Mouse (Mus musculus): Measurements from ENCODE around the gene Rec8. TPM values are rescaled to one million over a fixed set of nuclear protein-coding genes. Genes with fewer than 3 reads are reported as not detected.

Rec8 gene
- total RNA-seq (2022), result 1 to 10 TPM in 1 of 4 experiments, under 1 TPM in 3; 0.53 to 1.4 (median 0.67) TPM

DNA sequence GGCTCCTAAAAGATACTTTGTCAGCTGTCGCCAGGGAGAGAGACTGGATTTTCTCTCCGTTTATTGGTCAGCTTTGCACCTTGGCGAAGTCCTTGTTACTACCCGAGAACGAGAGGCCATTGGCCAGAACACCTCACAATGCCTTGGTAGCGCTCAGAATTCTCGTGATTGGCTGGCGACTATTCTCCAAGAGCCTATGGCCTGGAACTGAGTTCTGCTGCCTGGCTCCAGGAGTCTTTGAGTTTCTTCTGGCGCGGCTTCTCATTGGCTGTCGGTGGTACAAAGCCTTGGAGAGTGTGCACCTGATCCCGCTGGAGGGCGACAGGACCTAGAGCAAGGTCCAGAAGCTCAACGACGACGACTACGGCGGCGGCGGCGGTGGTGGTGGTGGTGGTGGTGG, at the start of gene Rec8:
Gene Rec8, plus strand, starts transcription at position 216 of the 400 bp plus-strand sequence.
- no peak for DNase-seq (ENCODE audit: low spot score)

DNA sequence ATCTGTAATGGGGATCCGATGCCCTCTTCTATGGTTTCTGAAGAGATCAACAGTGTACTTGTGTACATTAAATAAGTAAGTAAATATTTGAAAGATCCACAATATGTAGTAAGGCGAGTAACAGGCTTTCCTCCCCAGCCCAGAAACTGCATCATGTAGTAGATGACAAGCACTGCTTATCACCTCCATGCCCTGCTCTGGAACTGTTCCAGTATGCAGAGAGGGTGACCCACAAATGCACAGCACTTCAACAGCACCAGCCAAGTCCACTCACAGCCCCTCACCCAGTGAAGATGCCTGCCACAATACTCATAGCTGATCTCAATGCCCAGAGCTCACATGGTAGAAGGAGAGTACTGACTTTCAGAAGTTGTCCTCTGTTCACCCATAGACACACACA, 47.2 kb upstream of the Rec8 start:
- DNase-seq (ENCODE audit: low spot score), result no peak

DNA sequence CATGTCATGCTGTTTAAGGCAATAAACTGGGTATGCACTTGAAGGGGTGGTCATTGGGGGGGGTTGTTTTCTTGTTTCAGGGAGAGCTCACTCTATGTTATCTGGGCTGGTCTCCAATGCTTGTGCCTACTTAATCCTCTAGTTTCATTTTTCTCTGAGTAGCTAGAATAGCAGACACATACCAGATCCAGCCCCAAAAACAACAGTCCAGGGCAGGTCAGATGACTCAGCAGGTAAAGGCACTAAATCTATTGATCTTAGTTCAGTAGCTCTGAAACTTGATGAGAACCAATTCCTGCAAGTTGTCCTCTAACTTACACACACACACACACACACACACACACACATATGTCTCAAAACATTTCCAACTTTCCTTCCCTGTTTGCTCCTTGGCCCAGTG, 46.1 kb upstream of the Rec8 start:
- no peak for DNase-seq (ENCODE audit: low spot score)

DNA sequence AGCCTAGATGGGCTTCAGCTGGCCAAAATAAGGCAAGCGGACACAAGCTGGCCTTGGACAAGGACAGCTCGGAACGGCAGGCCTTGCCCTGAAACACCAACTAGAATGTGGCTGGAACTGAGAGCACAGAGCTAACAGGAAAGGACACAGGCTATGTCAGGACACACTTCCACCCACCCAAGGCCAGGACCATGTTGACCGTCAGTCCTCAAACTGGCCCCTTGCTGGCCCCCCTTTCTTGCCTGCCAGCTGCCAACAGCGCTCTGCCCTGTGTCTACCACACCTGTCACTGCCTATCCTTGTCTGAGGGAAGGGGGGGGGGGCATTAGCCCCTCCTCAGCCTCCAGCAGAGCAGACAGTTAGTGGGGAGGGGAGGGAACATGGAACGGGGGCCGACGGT, 42.5 kb upstream of the Rec8 start, which contains the start of gene Fitm1:
Gene Fitm1, plus strand, starts transcription at position 316 of the 400 bp plus-strand sequence.
- DNase-seq (ENCODE audit: low spot score), result no peak

DNA sequence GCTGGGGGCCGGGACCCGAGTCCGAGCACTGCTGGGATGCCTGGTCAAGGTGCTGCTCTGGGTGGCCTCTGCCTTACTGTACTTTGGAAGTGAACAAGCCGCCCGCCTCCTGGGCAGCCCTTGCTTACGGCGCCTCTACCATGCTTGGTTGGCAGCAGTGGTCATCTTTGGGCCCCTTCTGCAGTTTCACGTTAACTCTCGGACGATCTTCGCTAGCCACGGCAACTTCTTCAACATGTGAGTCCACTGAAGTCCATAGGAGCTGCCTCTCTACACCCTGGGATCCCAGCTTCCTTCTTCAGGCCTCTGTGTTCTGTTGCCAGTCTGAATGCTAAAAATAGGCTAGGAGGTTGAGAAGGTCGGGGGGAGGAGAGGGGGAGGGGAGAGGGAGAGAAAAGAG, 42.1 kb upstream of the Rec8 start:
- no peak for DNase-seq (ENCODE audit: low spot score)

DNA sequence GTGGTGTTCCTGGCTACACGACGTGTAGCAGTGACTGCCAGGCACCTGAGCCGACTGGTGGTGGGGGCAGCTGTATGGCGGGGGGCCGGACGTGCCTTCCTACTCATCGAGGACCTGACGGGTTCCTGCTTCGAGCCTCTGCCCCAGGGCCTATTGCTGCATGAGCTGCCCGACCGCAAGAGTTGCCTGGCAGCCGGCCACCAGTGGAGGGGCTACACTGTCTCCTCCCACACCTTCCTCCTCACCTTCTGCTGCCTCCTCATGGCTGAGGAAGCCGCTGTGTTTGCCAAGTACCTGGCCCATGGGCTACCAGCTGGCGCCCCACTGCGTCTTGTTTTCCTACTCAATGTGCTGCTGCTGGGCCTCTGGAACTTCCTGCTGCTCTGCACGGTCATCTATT, 41.5 kb upstream of the Rec8 start:
- DNase-seq (ENCODE audit: low spot score), result no peak

DNA sequence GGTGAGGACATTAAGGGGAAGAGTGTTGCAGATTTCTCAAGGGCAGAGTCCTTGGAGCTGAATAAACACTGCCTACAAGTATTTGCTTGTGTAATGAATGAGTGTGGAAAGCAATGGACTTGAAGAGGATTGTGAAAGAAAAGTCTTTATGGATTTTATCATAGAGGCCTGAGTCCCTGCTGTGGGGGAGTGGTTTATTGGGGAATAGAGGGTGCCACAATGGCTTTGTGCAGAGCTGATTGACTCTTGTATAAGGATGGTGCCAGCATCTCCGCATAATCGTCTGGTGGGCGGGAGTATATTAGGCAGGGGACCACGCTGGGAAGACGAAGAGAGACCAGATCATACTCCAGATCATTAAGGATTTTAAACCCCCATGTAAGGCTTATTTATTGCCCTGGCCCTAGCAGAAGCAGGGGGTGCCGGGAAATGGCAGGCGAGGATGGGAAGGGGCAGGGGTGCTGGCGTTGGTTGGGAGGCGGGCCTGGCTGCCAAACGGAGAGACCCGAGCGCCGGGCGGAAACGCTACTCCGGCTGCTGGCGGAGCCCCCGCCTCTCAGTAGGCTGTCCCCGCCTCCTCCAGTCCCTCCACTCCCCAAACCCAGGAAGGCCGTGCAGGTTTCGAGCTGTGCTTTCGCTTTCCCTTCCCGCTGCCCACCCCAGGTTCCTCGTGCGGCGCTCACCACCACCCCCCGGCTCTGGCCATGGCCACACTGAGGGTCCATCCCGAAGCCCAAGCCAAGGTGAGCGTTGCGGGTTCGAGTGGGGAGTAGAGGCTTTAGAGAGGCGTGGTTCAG, 39.8 kb upstream of the Rec8 start, which contains the start of gene Psme1:
Gene Psme1, plus strand, starts transcription at position 253 of the 797 bp plus-strand sequence.
- peak; percentile 81 for DNase-seq (ENCODE audit: low spot score)

DNA sequence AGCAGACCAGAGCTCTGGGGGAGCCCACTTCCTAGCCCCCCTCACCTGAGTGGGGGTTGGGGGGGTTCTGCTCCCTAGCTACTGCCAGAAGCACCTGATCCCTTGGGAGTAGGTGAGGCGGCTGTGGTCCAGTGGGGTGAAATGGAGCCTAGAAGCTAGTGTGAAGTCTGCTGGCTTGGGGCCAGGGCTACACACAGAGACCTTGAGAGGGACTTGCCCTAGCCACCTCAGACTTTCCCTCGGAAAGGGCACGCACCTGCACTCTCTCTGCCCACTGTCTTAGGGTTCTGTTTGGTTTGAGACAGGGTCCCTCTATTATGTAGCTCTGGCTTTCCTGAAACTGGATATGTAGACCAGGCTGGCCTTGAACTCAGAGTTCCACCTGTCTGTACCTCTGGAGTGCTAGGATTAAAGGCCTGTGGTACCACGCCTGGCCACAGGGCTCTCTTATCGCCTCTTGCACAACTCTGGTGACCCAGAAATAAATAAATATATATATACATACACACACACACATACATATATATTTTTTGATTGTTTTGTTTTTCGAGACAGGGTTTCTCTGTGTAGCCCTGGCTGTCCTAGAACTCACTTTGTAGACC, 39.1 kb upstream of the Rec8 start:
- DNase-seq (ENCODE audit: low spot score), result peak; percentile 45

DNA sequence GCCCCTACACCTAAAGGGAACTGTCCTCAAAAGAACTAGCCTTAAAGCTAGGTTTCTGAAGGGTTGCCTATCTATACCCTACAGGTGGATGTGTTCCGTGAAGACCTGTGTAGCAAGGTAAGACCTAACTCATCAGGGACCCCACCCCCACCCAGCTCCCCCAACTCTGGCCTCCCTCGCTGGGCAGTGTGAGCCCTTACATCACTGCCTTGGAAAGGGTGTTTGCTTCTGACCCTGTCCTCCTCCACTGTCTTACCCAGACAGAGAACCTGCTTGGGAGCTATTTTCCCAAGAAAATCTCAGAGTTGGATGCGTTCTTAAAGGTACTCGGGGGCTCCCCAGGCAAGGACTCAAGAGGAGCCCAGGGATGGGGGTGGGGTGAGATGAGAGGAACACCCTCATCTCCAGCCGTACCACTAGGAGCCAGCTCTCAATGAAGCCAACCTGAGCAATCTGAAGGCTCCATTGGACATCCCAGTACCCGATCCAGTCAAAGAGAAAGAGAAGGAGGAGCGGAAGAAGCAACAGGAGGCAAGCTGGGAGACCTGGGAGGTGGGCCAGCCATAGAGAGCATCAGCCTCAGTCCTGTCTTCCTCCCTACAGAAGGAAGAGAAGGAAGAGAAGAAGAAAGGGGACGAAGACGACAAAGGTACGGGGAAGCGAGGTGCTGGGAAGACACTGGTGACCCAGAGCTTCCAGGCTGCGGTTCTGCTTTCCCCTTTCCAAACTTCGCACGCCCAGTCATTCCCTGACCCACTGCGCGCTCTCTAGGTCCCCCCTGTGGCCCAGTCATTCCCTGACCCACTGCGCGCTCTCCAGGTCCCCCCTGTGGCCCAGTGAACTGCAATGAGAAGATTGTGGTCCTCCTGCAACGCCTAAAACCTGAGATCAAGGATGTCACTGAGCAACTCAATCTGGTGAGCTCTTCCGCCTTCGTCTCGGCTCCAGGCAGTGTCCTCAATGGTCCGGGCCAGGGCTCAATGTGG, 38.0 kb upstream of the Rec8 start:
- DNase-seq (ENCODE audit: low spot score), result no peak

DNA sequence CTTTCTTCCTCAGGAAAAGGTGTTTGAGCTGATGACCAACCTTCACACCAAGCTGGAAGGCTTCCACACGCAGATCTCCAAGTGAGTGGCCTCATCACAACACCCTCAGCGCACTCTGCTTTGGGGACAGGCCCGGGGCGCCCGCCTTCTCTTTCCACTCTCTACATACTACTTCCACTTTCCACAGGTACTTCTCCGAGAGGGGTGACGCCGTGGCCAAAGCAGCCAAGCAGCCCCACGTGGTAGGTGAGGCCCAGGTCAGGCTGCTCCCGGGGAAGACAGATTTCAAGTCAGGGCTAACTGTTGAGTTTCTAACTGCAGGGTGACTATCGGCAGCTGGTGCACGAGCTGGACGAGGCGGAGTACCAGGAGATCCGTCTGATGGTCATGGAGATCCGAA, 37.1 kb upstream of the Rec8 start:
- no peak for DNase-seq (ENCODE audit: low spot score)

DNA sequence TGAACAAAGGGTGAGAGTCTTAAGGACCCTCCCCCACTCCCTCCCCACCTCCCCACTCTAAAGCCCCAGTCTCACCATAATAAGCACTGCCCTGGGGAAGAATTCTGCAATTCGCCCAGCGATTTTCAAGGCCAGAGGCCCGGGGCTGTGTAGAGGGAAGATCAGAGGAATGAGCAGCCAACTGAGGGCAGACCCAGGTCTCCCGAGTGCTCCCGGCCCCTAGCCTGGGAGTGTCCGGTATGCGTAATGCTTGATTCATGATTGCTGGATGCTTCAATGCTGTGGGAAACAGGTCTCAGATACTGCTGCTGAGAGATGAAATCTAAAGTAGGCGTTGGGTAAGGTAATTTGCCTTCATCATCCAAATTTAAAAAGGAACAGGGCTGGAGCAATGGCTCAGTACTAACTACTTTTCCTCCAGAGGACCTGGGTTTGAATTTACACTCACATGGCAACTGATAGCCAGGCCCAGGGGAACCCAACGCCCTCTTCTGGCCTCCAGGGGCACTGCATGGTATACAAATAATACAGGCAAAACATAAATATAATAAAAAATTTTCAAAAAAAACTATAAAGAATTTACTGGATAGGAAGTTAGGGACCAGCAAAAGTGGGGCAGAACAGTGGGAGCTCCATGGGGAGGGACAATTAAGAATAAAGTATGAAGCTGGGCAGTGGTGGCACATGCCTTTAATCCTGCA, 35.7 kb upstream of the Rec8 start:
- DNase-seq (ENCODE audit: low spot score), result no peak

DNA sequence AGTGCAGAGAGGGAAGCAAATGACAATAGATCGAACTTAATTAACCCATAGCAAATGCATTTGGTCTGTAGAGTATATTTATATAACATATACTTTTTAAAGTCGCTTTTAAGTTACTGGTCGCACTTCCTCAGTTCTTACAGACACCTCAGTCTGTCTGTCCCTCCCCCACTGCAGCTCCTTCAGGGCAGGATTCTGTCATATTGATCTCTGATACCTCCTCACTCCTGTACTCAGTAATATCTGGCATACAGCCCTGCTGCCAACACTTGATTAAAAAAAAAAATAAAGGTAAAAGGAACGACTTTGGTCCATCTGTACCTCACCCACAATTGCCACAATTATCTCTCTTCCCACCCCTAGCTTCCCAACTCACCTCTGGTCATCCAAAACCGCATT, 33.5 kb upstream of the Rec8 start:
- no peak for DNase-seq (ENCODE audit: low spot score)

DNA sequence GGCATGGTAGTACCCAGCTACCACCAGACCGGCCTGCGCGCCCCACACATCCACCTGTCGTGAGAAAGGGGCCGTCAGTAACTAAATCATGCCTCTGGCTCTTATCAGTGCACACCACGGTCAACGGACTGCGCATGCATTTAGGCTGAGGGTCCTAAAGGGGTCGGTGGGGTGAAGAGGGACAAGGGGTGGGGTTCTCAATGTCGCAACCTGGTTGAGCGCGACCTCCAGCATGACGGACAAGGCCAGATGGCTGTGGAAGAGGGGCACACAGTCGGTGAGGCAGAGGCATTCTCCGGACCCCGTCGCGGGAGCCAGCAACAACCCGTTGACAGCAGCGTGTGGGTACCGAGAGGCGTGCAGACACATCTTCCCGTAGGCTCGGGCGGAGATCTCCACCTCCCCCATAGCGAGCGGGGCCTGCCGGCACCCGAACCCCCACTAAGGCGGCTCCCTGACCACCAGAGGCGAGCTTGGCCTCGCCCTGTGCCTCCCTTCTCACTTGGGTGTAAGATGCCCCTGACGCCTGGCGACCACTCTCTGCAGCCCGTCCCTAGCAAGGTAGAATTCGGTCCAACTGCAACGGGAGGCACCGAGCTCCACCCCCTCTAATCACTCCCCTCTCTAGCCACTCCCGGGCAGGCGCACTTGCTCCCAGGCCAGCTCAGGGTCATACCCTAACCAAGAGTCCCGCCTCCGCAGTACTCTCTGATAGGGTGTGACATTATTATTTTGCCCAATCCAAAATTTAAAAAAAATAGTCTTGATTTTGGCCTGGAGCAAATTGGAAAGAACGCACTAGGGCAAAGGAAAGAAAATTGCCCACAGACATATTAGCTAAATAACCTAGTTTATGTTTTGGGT, 32.9 kb upstream of the Rec8 start, which contains the start of gene Emc9:
Gene Emc9, minus strand, starts transcription at position 601 of the 864 bp plus-strand sequence.
- peak; percentile 84 for DNase-seq (ENCODE audit: low spot score)

DNA sequence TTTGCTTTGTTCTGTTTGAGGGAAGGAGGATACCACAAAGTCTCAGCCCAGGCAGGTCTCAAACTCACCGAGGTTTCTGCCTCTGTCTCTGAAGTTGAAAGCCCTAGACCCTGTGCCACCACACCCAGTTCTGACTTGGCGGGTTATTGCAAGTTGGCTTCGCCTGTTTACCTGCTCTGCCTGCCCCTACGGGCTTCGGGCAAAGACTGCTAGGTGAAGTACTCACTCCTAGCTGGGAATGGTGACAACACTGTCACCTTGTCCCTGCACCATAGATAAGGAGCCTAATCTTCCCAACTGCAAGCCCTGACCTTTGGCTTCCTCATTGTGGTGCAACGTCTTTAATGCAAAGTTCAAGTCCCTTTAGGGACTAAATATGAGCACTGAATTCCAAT, 32.3 kb upstream of the Rec8 start:
- DNase-seq (ENCODE audit: low spot score), result no peak

DNA sequence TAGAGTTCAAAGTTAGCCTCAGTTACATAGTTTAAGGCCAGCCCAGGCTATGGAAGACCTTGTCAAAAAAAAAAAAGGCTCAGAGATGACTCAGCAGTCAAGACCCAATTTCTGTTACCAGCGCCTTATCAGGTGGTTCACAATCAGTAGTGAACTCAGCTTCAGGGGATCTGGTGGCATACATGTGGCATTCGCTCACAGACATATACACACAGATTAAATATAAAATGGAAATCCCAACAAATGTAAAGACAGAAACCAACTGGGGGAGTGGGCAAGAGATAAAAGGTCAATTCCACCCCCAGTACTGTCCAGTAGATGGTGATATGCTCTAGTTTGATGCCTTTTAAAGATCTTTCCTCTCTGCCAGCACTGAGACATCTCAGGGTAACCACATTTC, 31.7 kb upstream of the Rec8 start:
- no peak for DNase-seq (ENCODE audit: low spot score)

DNA sequence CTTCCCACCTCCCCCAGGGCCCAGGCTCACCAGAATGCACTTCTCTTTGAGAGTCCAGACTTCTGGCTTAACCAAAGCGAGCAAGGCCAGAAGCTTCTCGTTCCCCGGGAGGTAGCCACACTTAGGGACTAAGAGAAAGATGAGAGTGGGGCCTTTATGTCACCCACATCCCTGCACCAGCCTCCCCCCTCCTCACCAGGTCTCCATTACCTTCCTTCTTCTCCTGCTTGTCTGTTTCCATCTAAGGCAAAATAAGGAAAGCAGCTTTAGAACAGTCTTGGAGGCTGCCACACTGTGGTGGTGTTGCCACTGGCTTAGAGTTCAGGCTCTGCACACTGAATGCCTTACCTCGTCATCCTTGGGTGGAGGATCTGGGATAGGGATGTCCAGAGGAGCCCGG, 28.6 kb upstream of the Rec8 start:
- DNase-seq (ENCODE audit: low spot score), result no peak

DNA sequence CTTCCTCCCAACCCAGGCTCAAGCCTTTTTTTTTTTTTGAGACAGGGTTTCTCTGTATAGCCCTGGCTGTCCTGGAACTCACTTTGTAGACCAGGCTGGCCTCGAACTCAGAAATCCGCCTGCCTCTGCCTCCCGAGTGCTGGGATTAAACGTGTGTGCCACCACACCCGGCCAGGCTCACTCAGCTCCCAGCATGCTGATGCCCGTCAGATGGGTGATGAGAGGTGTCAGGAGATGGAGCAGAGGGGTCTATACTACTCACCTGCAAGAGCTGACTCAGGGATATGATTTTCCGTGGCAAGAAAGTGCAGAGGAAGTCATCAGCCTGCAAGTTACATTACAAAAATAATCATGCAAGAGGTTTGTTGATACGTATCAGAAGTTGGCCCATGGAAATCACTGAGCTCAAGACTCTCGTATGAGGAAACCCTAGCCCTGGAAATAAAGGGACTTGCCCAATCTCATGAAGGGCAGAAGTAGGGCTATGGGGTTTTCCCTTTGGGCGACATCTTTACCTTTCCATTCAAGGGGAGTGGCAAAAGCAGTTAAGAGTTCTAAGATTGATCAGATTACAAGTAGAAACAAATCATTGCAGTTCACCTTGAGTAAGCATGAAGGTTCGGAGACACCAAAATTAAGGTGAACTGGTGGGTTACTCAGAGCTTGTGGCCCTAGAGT, 27.9 kb upstream of the Rec8 start:
- no peak for DNase-seq (ENCODE audit: low spot score)

DNA sequence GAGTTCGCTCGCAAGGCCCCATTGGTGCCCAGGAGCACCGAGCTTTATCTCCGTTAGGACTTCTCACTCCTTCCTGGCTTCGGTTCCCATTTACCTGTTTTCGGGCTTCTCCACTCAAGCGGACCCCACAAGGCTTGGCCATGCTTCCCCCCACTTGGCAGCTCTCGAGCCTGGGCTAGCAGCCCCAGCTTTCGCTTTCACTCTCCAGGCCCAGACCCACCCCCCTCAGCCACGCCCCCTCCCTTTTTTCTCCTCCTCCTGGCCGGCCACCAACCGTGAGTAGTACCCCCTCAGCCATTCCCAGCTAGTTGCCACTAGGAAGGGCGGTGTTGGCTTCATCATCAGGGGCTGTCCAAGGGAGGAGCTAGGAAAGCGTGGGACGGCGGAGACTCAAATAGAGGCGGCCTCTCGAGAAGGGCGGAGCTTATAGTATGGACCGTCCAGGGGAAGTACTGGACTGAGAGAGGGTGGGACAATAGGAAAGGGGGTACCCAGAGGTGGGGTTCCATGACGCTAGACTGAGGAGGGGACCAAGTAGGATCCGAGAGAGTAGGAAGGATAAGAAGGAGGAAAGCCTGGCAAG, 27.0 kb upstream of the Rec8 start, which contains the start of gene Psme2:
Gene Psme2, minus strand, starts transcription at position 366 of the 583 bp plus-strand sequence.
- DNase-seq (ENCODE audit: low spot score), result peak; percentile 98

DNA sequence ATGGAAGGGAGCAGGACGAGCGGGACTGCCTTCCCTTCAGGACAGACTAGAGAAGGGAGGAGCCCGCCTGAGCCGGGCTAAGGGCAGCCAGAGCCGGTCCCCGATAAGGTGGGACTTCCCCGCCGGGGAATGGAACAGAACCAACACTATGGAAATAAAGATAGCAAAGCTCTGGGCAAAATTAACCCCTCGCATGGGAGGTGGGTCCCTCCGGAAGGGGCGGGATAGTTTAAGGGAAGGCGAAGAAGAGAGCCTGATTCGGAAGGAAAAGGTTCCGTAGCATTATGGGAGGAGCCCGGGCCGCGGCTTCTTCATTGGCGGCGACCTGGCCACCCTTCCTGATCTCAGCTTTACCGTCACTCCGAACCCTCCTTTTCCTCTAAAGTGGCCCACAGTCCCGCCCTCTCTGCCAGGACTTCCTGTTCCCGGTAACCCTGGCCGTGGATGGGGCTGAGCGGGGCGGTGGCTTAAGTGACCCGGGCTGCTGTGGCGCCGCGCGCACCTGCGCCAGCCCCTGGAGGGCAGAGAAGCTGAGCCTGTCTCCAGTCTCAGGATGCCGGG, 26.4 kb upstream of the Rec8 start, which contains the start of gene Rnf31:
Gene Rnf31, plus strand, starts transcription at position 378 of the 561 bp plus-strand sequence.
- peak; percentile 97 for DNase-seq (ENCODE audit: low spot score)

Data from heart, adult 8-10 months (tissue).